Mouse (Mus musculus): ENCODE measurements at regions not wholly inside any gene's neighbourhood (a gene's known extent, or its start where the extent isn't known, plus 50 kb on each side); places are given as distances from the start of the nearest gene placed in this dataset.
"Not testable (repeated sequence)": the region's sequence is repeated elsewhere in the genome, so short reads cannot be mapped to it uniquely, and the experiment has no call there.

- intact Hi-C loops (cut with DNase I) = no loop called here
These were observed 84.5 kb downstream of the Fam43a start for GRCm38 (mm10) chr16:30683986-30684385.

GRCm38 (mm10) chr16:30686536-30686935 is 87.0 kb downstream of the Fam43a start:
- intact Hi-C loops (cut with DNase I) = no loop called here

GRCm38 (mm10) chr16:30687225-30687624 is 87.7 kb downstream of the Fam43a start:
- intact Hi-C loops (cut with DNase I) = no loop called here

GRCm38 (mm10) chr16:30687682-30688081 is 88.2 kb downstream of the Fam43a start:
- intact Hi-C loops (cut with DNase I) = no loop called here

- intact Hi-C loops (cut with DNase I) = loop anchor here (5.0 kb wide), 2 partner anchors 88 to 107 kb away; no protein-coding TSS in a partner anchor
These were observed 91.0 kb downstream of the Fam43a start for GRCm38 (mm10) chr16:30690531-30690930.

GRCm38 (mm10) chr16:30691964-30692363 is 92.4 kb downstream of the Fam43a start:
- intact Hi-C loops (cut with DNase I) = loop anchor here (5.0 kb wide), 2 partner anchors 90 to 105 kb away; no protein-coding TSS in a partner anchor

GRCm38 (mm10) chr16:30692541-30693141 is 93.1 kb downstream of the Fam43a start:
- intact Hi-C loops (cut with DNase I) = loop anchor here (5.0 kb wide), 2 partner anchors 90 to 105 kb away; no protein-coding TSS in a partner anchor

- intact Hi-C loops (cut with DNase I) = loop anchor here (5.0 kb wide), 2 partner anchors 91 to 104 kb away; no protein-coding TSS in a partner anchor
These were observed 93.7 kb downstream of the Fam43a start for GRCm38 (mm10) chr16:30693206-30693605.

- intact Hi-C loops (cut with DNase I) = loop anchor here (5.0 kb wide), 2 partner anchors 92 to 103 kb away; no protein-coding TSS in a partner anchor
These were observed 94.5 kb downstream of the Fam43a start for GRCm38 (mm10) chr16:30693839-30694527.

GRCm38 (mm10) chr16:30695691-30696090 is 96.2 kb downstream of the Fam43a start:
- intact Hi-C loops (cut with DNase I) = no loop called here

- intact Hi-C loops (cut with DNase I) = no loop called here
These were observed 97.7 kb downstream of the Fam43a start for GRCm38 (mm10) chr16:30697209-30697608.

GRCm38 (mm10) chr16:30697806-30698205 is 98.3 kb downstream of the Fam43a start:
- intact Hi-C loops (cut with DNase I) = no loop called here

- intact Hi-C loops (cut with DNase I) = no loop called here
These were observed 104.3 kb downstream of the Fam43a start for GRCm38 (mm10) chr16:30703831-30704230.

GRCm38 (mm10) chr16:30709501-30709900 is 110.0 kb downstream of the Fam43a start:
- intact Hi-C loops (cut with DNase I) = no loop called here

GRCm38 (mm10) chr16:30709975-30710374 is 110.5 kb downstream of the Fam43a start:
- intact Hi-C loops (cut with DNase I) = no loop called here

GRCm38 (mm10) chr16:30712570-30712969 is 113.0 kb downstream of the Fam43a start:
- intact Hi-C loops (cut with DNase I) = no loop called here

GRCm38 (mm10) chr16:30717577-30717976 is 118.1 kb downstream of the Fam43a start:
- intact Hi-C loops (cut with DNase I) = not testable (repeated sequence)

GRCm38 (mm10) chr16:30720791-30721190 is 121.3 kb downstream of the Fam43a start:
- intact Hi-C loops (cut with DNase I) = no loop called here

GRCm38 (mm10) chr16:30721223-30721622 is 121.7 kb downstream of the Fam43a start:
- intact Hi-C loops (cut with DNase I) = no loop called here

- intact Hi-C loops (cut with DNase I) = no loop called here
These were observed 122.8 kb downstream of the Fam43a start for GRCm38 (mm10) chr16:30722372-30722771.

GRCm38 (mm10) chr16:30724591-30724990 is 125.1 kb downstream of the Fam43a start:
- intact Hi-C loops (cut with DNase I) = no loop called here

GRCm38 (mm10) chr16:30732770-30733415 is 133.4 kb downstream of the Fam43a start:
- intact Hi-C loops (cut with DNase I) = no loop called here

Data from adrenal gland (tissue).